Mouse (Mus musculus) cerebellum, adult 2 months (tissue): ENCODE results near the gene Rbmxl1.

Source experiments
- CTCF ChIP-seq: fragments of 200-500 bp; IDR thresholded peaks from 2 replicates; pipeline ENCODE4 v1.5.1; 2011; ENCODE audit warnings: low read depth, mild to moderate bottlenecking, control low read depth, low read length, moderate library complexity, borderline replicate concordance; ENCODE audit not compliant: insufficient read depth
- POLR2A ChIP-seq: fragments of 200-500 bp; IDR thresholded peaks from 2 replicates; pipeline ENCODE4 v1.6.1; 2011; ENCODE audit warnings: low read length, control low read depth, borderline replicate concordance; ENCODE audit not compliant: insufficient read depth

DNA sequence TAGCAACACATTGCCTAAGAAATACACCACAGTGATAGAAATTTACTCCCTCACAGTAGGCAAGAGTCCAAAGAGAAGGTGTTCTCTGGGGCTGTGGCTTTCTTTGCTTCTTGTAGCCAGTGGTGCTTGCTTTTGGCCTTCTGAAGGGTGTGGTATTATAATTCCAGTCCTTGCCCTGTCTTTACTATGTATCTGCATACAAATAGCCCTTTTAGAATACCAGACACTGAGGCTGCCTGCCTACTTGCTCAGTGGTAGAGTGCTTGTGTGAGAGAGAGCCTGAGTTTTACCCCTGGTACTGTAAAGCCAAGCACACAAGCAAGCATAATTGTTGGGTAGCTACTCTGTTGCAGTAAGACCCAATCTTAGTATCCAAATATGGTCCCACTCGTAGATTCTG, 6.0 kb upstream of the Rbmxl1 start:
- TF ChIP-seq POLR2A (no peak), CTCF (no peak)
